Mouse (Mus musculus): ENCODE results near the gene Ets2. TPM values are rescaled to one million over a fixed set of nuclear protein-coding genes. Genes with fewer than 3 reads are reported as not detected.
A peak's percentile ranks its signal among the peaks of the same experiment; 100 is the strongest.
"Not testable (repeated sequence)": the region's sequence is repeated elsewhere in the genome, so short reads cannot be mapped to it uniquely, and the experiment has no call there.

Gene Ets2
- polyA plus RNA-seq, 1 experiment from 2014 or later = 30.6 TPM

DNA sequence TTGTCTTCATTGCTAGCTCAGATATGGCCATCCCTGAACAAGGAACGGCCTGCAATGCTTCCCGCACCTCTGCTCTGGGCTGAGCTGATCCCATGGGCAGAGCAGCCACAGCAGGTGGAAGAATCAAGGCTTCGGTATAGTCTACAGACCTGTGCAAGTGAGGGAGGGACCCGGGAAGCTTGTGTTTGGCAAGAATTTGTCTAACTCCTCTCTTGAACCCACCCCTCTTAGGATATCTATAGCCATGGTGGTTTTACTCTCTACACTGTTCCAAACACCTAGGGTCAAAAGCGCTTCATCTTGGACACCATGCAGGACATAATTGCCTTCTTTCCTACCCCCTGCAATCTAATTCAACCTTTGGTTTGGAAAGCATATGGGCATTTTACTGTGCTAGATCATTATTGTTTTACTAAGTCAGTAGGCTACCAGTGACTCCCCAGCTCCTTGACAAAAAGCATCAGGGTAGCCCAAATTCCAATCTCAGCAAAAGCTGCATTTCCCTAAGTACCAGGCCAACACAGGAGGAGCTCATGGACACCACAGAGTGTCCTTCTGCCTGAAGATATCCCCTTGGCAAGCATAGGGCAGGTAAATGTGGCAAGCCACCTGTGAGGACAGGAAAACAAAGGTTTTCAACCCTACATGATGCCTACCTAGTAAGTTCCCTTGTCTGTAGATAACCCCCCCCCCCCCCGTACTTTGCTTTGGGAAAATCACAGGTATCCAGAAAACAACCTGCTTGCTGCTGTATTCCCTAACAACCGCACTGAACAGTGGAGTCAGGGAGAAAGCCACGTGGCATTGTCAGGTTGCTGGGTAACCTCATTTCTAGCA is 57.5 kb downstream of the Ets2 start:
- no peak overlapping the region for H3K4me3 ChIP-seq (replicated peaks)
- ATAC-seq (ENCODE audit: low FRiP score) = no peak
- no peaks in the 10 kb centered on the region for H3K27me3 ChIP-seq (replicated peaks)
- no peaks in the 10 kb centered on the region for H3K9me3 ChIP-seq (replicated peaks)
- 90% methylated on average over 8 of the region's 8 CpGs for WGBS
- H3K4me1 ChIP-seq = no peaks in the 10 kb centered on the region
- H3K9ac ChIP-seq (replicated peaks) = no peak overlapping the region
- H3K27ac ChIP-seq (replicated peaks) = no peak overlapping the region
- H3K4me2 ChIP-seq = no peak overlapping the region
- H3K36me3 ChIP-seq = no peaks in the 10 kb centered on the region

DNA sequence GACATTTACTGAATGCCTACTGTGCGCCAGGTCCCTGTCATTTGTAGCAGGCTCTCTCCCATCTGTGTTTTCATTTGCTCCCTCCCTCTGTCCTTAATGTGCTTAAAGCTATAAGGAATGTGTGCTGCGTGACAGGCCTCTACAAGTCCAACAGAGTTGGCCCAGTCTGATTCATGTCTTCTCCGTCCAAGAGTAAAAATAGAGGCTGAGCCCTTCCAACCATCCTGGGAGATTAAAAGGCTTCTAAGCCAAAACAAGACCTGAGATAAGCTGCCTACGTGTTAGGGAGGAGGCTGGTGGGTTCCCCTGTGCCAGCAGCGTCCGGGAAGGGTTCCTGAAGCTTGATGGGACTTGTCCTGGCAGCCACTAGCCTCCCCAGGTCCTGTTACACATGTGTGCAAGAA is 58.1 kb downstream of the Ets2 start:
- no peak overlapping the region for H3K4me2 ChIP-seq
- H3K36me3 ChIP-seq = no peaks in the 10 kb centered on the region
- no peak overlapping the region for H3K4me3 ChIP-seq (replicated peaks)
- H3K27me3 ChIP-seq (replicated peaks) = no peaks in the 10 kb centered on the region
- 84% methylated on average over 6 of the region's 6 CpGs for WGBS
- no peaks in the 10 kb centered on the region for H3K9me3 ChIP-seq (replicated peaks)
- no peak overlapping the region for H3K9ac ChIP-seq (replicated peaks)
- H3K4me1 ChIP-seq = no peaks in the 10 kb centered on the region
- no peak for ATAC-seq (ENCODE audit: low FRiP score)
- no peak overlapping the region for H3K27ac ChIP-seq (replicated peaks)

DNA sequence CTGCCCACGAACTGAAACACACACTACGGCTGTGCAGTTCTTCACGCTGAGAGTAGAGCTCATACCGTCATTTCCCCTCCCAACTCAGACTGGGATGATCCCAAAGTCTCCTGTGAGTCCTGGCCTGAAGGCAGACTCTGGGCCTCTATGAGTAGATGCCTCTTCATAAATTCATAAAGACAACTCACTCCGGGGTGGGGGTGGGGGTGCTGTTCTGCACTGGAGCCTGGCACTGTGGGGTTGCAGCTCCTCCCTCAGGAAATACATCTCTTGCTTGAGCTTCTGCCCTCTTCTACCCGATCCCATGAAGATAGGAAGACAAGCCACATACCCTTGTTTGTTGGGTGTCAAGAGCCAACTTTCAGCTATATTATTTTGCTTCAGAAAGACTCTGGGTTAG is 59.9 kb downstream of the Ets2 start:
- ATAC-seq (ENCODE audit: low FRiP score) = no peak
- Histone ChIP-seq H3K9me3 (replicated peaks) (no peaks in the 10 kb centered on the region), H3K4me2 (no peak overlapping the region), H3K4me3 (replicated peaks) (no peak overlapping the region), H3K9ac (replicated peaks) (no peak overlapping the region), H3K4me1 (no peaks in the 10 kb centered on the region), H3K36me3 (no peaks in the 10 kb centered on the region), H3K27me3 (replicated peaks) (no peaks in the 10 kb centered on the region), H3K27ac (replicated peaks) (no peak overlapping the region)
- WGBS = 78% methylated on average over 6 of the region's 6 CpGs

DNA sequence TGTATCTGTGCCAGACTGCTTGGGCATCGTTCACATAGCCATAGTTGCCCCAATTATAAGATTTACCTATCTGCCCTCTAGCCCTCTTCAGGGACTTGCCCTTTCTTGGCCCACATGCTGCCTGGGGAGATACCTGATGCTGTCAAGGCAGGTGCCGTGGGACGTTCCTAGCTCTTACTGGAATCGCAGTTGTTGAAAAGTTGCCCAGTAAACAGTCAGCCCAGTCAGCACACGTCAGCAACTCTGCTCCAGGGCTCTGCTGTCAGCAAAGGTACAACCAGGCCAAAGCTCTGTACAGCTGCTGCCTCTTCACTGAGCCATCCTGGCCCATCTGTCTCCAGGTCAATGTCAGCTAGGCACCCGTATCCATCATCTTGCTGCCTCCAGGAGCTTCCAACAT is 61.3 kb downstream of the Ets2 start:
- no peaks in the 10 kb centered on the region for H3K36me3 ChIP-seq
- WGBS = 83% methylated on average over 6 of the region's 6 CpGs
- no peaks in the 10 kb centered on the region for H3K4me1 ChIP-seq
- H3K9me3 ChIP-seq (replicated peaks) = no peaks in the 10 kb centered on the region
- no peak overlapping the region for H3K4me2 ChIP-seq
- H3K27me3 ChIP-seq (replicated peaks) = no peaks in the 10 kb centered on the region
- H3K4me3 ChIP-seq (replicated peaks) = no peak overlapping the region
- H3K9ac ChIP-seq (replicated peaks) = no peak overlapping the region
- ATAC-seq (ENCODE audit: low FRiP score) = no peak
- H3K27ac ChIP-seq (replicated peaks) = no peak overlapping the region

DNA sequence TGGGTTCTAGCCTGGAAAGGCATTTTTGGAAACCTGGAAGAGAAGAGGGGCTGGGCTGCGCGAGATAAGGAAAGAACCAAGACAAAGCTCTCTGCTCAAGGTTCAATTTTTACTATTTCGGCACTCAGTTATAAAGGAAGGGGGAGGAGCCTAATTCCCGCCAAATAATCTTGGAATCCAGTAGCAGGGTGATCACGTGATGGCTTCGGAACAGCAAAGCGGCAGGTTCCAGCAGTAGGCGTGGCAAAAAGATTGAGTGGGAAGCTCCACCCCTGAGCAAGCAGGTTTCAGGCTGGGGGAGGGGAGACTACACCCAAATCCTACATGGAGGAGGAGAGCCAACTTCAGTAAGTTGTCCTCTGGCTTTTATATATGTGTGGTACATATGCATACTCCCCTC is 62.2 kb downstream of the Ets2 start:
- not testable (repeated sequence) for H3K4me2 ChIP-seq

DNA sequence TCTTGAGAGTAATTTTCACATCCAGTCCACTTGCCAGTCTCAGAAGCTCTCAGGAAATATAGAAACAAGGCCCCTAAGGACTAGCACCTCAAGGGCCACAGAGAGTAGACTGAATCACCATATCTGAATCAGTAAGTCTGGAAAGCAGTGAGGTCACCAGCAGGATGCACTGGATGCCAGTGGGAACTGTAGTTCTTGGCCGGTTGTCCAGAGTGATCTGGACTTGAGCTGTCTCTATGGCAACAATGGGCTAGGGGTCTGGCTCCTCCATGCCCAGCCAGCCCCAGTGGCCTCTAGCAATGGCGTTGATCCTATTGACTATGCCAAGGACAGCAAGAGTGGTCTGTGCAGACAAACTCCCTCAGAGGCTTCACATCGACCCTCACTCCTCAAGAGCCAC is 64.3 kb downstream of the Ets2 start:
- no peak for ATAC-seq (ENCODE audit: low FRiP score)
- WGBS = 81% methylated on average over 3 of the region's 3 CpGs
- no peaks in the 10 kb centered on the region for H3K27me3 ChIP-seq (replicated peaks)
- H3K4me3 ChIP-seq (replicated peaks) = no peak overlapping the region
- peaks cover 12% of the 10 kb centered on the region for H3K4me1 ChIP-seq
- no peak overlapping the region for H3K27ac ChIP-seq (replicated peaks)
- no peak overlapping the region for H3K4me2 ChIP-seq
- no peak overlapping the region for H3K9ac ChIP-seq (replicated peaks)
- H3K36me3 ChIP-seq = no peaks in the 10 kb centered on the region
- H3K9me3 ChIP-seq (replicated peaks) = no peaks in the 10 kb centered on the region

More for the DNA sequence above, 62.2 kb downstream of the Ets2 start:
- not testable (repeated sequence) for H3K4me1 ChIP-seq; H3K36me3 ChIP-seq; H3K27me3 ChIP-seq (replicated peaks); H3K4me3 ChIP-seq (replicated peaks); H3K9me3 ChIP-seq (replicated peaks); H3K9ac ChIP-seq (replicated peaks); H3K27ac ChIP-seq (replicated peaks); ATAC-seq (ENCODE audit: low FRiP score)
- WGBS = 79% methylated on average over 8 of the region's 8 CpGs

DNA sequence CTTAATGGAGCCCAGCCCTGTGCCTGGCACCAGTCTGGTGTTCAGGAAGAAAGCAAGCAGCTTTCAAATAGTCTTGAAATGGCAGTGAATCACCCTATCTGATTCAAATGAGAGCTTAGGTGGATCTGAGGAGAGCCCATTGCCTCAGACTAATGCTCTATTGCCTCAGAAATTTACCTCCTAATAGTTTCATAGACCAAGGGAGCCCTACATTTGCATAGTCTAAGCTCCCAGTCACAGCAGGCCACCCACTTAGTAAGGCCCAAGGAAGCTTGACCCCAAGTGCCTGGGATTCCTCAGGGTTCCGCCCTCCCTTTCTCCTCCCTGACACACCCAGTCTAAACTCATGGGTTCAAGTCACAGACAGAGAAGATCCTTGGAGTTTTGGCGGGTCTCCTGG is 65.4 kb downstream of the Ets2 start:
- H3K27me3 ChIP-seq (replicated peaks) = no peaks in the 10 kb centered on the region
- 81% methylated on average over 2 of the region's 2 CpGs for WGBS
- H3K36me3 ChIP-seq = no peaks in the 10 kb centered on the region
- H3K9ac ChIP-seq (replicated peaks) = no peak overlapping the region
- H3K4me2 ChIP-seq = no peak overlapping the region
- H3K9me3 ChIP-seq (replicated peaks) = no peaks in the 10 kb centered on the region
- no peak for ATAC-seq (ENCODE audit: low FRiP score)
- H3K4me1 ChIP-seq = peaks cover 12% of the 10 kb centered on the region
- H3K27ac ChIP-seq (replicated peaks) = no peak overlapping the region
- H3K4me3 ChIP-seq (replicated peaks) = no peak overlapping the region

DNA sequence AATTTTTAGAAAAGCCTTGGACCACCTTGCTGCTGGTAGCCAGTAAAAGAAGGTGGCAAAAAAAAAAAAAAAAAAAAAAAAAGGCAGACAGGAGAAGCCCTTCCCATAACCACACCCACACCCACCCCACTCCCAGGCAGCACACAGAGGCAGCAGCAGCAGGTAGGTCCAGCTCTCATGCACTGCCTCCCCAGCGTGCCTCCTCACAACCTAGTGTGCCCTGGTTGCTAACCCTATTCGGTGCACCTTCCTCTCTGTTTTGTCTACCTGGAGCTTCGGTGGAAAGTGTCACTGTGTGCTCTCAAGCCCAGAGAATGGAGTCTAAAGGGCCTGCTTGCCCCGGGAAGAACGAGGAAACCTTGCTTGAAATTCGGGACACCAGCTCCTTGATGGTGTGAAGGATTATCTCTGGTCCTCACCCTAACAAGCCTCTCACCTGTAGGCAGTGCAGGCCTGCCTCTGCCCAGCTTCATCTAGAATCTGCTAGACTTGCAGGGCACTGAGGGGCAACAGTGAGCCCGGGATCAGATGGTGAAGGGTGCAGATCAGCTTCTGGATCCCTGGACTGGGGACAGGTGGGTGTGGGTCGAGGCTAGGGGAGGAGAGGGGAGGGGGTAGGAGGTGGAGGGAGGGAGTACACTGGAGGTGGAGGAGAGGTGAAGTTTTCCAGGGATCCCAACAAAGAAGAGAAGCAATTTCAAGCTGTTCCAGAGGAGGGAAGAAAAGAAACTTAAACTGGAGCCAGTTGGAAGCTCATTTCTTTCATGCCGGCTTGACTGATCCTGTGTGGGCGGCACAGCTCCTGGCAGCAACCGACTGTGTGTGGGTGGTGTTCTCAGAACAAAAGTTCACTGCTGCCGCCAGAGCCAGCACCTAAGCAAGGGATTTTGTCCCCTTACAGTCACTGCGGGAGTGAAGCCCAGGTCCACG is 67.5 kb downstream of the Ets2 start:
- Histone ChIP-seq H3K4me1 (peaks cover 12% of the 10 kb centered on the region), H3K9ac (replicated peaks) (no peak overlapping the region), H3K9me3 (replicated peaks) (no peaks in the 10 kb centered on the region), H3K27ac (replicated peaks) (no peak overlapping the region), H3K36me3 (no peaks in the 10 kb centered on the region), H3K4me3 (replicated peaks) (no peak overlapping the region), H3K27me3 (replicated peaks) (no peaks in the 10 kb centered on the region), H3K4me2 (no peak overlapping the region)
- WGBS = 54% methylated on average over 14 of the region's 14 CpGs
- ATAC-seq (ENCODE audit: low FRiP score) = no peak

DNA sequence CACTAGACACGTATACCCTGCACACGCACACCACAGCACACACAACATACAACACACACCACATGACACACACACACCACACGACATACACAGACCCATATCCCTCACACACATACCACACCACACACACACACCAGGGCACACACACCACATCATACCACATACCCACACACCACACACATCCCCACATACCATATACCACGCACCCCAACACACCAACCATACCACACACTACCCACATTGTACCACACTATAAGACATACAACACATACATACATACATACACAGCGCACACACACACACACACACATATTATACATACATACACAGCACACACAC is 68.1 kb downstream of the Ets2 start:
- peak overlapping the region; percentile 28; the same call in 1 of the 2 replicates for H3K27ac ChIP-seq (replicated peaks)
- H3K9ac ChIP-seq (replicated peaks) = no peak overlapping the region
- H3K27me3 ChIP-seq (replicated peaks) = no peaks in the 10 kb centered on the region
- H3K4me3 ChIP-seq (replicated peaks) = no peak overlapping the region
- H3K4me2 ChIP-seq = no peak overlapping the region
- 88% methylated on average over 5 of the region's 5 CpGs for WGBS
- H3K4me1 ChIP-seq = peaks cover 12% of the 10 kb centered on the region
- peak; percentile 45; the same call in 1 of the 2 replicates for ATAC-seq (ENCODE audit: low FRiP score)
- H3K36me3 ChIP-seq = no peaks in the 10 kb centered on the region
- H3K9me3 ChIP-seq (replicated peaks) = no peaks in the 10 kb centered on the region

DNA sequence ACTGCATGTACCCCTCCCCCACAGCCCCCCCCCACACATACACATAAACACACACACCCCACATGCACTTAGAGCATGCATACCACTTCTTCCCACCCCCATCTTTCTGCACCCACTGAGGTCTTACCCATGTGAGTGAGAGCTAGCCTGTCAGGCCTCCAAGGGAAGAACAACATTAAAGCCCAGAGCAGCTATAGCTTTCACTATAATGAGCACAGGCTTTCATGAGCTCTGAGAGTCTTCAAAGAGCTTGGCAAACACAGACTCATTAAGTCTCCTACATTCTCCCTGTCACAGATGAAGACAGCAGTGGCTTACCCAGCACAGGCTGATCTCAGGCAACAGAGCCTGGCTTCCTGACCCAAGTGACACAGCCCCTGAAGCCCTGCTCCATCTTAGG is 68.5 kb downstream of the Ets2 start:
- no peak overlapping the region for H3K4me3 ChIP-seq (replicated peaks)
- no peaks in the 10 kb centered on the region for H3K27me3 ChIP-seq (replicated peaks)
- peak; percentile 41; the same call in 1 of the 2 replicates for ATAC-seq (ENCODE audit: low FRiP score)
- H3K36me3 ChIP-seq = no peaks in the 10 kb centered on the region
- peak overlapping the region; percentile 28; the same call in 1 of the 2 replicates for H3K27ac ChIP-seq (replicated peaks)
- H3K4me1 ChIP-seq = peaks cover 12% of the 10 kb centered on the region
- no peak overlapping the region for H3K4me2 ChIP-seq
- H3K9me3 ChIP-seq (replicated peaks) = no peaks in the 10 kb centered on the region
- H3K9ac ChIP-seq (replicated peaks) = no peak overlapping the region
